Mouse (Mus musculus) T-helper 2 cell (primary cell): ENCODE results near the gene E4f1.

Source experiments
- in situ Hi-C: fragments of 300-600 bp; cut with MboI, MseI; formaldehyde crosslinking; loops from one replicate; pipeline ENCODE4 v1.15.1; 2025; ENCODE audit warnings: high pct_unique_total_duplicates

Gene E4f1

GRCm38 (mm10) chr17:24469910-24470602, at the start of gene E4f1, which contains the start of gene Pgp:
TSS of gene E4f1 (minus strand) at chr17:24470313.
TSS of gene Pgp (plus strand) at chr17:24470392.
- in situ Hi-C loops, result loop anchor here (25.0 kb wide), 1 partner anchor 1392 kb away; the partner anchor contains the start of genes Mcrip2 and Wdr90

DNA sequence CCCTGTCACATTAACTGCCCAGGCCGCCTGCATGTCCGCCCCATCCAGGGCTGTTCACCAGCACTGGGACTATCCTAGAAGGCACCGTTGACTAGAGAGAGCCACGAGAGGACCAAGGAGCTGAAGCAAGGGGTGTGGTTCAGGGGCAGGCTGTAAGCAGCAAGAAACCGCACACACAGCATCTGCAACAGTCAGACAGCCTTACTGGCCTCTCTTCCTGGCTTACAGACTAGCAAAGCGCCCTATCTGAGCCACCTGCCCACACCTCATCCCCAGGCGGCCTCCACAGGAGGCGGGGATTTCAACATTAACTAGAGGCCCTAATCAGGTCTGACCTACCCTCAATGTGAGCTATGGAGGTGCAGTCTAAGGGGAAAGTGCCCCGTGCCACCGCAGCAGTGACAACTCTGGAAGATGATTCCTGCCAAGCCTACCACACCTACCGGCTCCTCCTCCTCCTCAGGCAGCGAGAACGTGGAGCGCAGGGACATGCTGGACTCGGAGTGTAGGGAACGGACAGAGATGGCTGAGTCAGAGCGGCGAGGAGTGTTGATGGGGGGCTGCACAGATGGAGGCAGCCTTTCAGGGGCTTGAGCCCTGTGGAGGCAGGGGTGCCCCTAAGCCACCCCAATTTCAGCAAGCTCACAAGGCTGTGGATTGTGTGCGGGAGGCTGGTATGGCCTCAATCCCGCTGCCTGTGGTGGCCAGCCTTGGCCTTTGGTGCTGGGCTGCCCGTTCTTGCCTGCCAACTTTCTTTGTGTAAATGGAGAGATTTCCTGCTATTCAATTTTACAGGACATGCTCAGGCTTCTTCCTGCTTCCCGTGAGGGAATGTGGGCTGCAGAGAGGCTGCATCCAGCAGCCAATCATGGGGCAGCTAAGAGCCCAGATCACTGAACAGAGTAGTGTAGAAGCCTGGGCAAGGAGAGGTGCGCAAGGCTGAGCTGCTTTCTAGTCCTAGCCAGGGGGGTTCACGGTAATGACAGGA, 44.5 kb upstream of the E4f1 start:
- in situ Hi-C loops, result no loop called here

DNA sequence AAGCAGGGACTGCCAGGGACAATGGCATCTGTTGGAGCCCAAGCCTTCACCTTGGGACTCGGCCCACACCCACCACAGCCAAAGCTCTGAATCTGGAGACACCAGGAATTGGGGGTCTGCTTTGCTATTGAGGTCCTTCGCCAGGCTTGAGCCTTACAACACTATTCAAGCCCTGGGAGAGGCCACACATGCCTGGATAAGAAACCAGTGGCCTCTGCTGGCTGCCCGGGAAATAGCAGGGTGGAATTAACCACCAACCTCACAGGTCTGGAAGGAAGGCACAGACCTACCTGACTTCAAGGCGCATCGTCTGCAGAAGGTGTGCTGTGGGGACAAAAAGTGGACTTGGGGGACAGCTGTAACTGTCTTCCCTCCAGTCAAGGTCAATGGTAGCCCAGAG, 43.5 kb upstream of the E4f1 start:
- in situ Hi-C loops, result no loop called here

- in situ Hi-C loops, result no loop called here
These were observed 37.8 kb upstream of the E4f1 start for GRCm38 (mm10) chr17:24507806-24508460.

DNA sequence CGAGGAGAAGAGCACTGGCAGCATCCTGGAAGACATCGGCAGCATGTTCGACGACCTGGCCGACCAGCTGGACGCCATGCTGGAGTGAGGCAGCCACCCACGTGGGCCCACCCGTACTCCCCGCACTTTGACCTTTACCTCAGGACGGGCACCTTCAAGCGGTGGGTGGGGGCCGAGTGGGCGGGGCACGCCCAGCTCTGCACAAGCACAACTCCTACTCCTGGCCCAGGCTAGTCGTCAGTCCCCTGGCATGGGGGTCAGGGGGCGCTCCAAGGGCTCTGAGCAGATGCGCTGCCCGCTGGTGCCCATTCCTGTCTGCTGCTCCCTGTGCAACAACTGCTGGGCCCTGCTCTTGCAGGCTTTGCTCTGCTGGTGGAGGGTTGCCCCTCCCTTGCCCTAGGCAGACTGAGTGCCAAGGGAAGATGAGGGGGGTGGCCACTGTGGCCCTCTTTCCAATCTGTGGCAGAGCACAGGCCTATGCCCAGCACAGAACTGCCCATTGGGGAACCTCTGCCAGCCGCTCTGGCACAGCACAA, 37.1 kb upstream of the E4f1 start:
- in situ Hi-C loops, result no loop called here

DNA sequence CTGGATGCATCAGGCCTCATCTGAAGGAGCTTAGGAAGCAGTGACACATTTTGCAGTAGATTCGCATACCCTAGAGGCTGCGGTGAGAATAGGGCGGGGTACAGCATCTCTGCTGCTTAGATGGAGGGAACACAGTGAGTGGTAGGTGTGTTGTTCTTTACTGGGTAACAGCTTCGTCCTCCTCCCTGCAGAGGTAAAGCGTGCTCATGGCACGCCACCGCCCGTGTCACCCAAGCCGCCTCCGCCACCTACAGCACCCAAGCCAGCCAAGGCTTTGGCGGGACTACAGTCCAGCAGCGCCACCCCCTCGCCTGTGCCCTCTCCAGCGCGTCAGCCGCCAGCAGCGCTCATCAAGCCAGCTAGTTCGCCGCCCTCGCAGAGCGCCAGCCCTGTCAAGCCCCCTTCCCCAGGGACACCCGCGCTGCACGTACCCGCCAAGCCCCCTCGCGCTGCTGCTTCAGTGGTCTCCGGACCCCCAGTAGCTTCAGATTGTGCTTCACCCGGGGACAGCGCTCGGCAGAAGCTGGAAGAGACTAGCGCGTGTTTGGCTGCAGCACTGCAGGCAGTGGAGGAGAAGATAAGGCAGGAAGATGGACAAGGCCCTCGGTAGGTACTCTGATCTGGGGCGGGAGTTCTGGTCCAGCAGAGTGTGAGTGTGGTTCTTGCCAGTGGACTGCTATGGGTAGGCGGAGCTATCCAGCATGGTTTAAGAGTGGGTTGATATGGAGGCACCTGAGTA, 36.4 kb upstream of the E4f1 start:
- in situ Hi-C loops, result no loop called here

- in situ Hi-C loops, result no loop called here
These were observed 35.3 kb upstream of the E4f1 start for GRCm38 (mm10) chr17:24505286-24505955.

GRCm38 (mm10) chr17:24504085-24504484, 34.0 kb upstream of the E4f1 start:
- in situ Hi-C loops, result no loop called here

DNA sequence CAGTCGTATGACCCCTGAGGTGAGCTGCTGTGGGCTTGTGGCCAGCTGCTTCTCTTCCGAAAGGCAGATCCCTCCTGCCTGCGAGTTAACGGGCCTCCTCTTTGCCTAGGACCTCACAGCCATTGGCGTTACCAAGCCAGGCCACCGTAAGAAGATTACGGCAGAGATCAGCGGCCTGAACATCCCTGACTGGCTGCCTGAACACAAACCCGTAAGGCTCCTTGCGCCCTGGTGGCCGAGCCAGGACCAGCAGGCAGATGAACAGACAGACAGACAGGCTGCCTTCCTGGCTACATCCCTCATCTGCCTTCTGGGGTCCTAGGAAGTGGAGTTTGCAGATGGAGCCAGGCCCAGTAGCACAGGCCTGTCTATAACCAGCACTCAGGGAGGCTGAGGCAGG, 32.1 kb upstream of the E4f1 start:
- in situ Hi-C loops, result no loop called here

GRCm38 (mm10) chr17:24496026-24496425, 25.9 kb upstream of the E4f1 start:
- in situ Hi-C loops, result no loop called here

- in situ Hi-C loops, result no loop called here
These were observed 25.3 kb upstream of the E4f1 start for GRCm38 (mm10) chr17:24495443-24495842.

DNA sequence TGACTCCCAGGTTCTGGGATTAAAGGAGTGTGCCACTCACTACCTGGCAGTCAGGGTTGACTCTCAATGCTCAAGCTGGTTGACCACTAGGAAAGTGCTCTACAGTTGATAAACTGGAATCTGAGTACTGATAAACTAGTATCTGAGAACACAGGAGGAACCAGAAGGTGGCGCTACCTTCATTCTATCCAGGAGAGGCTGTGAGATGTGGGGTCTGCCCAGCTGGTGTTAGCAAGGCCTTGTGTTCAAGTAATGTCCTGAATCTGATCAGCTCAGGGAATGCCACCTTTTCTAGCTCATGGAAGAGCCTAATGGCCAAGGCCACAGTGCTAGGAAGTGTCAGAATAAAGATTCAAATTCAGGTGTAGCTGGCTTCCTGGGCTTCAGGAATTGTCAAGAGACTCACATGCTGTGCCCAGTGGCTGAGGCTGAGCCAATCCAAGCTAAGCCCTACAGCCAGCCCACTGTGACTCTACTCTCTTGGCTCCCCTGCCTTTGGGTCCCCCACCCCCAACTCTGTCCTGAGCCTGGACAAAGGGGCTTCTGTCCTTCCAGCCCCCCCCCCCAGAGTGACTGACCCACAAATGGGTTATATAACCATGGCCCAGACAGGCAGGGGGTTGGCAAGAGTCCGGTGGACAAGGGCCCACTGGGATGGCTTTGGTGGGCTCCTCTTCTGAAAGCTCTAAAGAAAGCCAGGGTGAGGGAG, 24.7 kb upstream of the E4f1 start:
- in situ Hi-C loops, result no loop called here

DNA sequence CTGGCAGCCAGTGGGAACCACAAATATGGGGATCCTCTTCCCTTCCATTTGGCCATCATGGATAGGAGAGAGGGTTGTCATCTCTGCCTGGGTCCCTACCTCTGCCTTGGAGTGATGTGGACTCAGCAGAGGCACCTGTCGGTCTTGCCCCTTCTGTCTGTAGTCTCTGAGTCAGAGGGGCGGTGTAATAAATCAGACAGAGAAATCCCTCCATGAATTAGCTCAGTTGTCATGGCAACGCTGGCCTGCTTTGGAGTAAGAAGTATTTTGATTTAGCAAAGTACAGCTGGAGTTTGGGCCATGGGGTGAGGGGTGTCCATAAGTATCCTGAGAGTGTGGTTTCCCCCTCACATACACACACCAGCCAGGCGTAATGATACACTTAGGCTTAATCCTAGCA, 20.3 kb upstream of the E4f1 start:
- in situ Hi-C loops, result no loop called here

- in situ Hi-C loops, result no loop called here
These were observed 19.3 kb upstream of the E4f1 start for GRCm38 (mm10) chr17:24489265-24490030.

DNA sequence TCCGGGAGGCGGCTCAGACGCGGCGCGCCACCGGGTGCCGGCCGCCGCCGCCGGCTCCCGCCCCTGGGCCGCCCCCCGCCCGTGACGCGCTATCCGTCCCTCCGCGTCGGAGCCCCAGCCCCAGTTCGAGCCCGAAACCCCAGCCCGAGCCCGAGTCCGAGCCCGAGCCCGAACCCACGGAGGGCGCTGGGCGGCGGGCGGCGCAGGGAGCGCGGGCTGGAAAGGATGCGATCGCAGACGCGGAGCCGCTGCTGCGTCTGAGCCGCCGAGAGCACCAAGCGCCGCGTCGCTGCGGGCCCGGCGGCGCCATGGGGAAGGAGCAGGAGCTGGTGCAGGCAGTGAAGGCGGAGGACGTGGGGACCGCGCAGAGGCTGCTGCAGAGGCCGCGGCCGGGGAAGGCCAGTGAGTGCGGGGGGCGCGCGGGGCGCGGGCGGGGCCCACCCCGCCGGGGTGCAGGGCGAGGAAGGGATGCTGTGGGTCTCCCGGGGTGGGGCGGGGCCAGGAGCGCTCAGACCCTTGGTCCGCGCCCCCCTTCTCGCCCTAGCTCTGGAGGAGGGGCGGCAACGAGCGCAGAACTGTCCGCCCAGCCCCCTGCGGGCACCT, 18.6 kb upstream of the E4f1 start:
- in situ Hi-C loops, result no loop called here

DNA sequence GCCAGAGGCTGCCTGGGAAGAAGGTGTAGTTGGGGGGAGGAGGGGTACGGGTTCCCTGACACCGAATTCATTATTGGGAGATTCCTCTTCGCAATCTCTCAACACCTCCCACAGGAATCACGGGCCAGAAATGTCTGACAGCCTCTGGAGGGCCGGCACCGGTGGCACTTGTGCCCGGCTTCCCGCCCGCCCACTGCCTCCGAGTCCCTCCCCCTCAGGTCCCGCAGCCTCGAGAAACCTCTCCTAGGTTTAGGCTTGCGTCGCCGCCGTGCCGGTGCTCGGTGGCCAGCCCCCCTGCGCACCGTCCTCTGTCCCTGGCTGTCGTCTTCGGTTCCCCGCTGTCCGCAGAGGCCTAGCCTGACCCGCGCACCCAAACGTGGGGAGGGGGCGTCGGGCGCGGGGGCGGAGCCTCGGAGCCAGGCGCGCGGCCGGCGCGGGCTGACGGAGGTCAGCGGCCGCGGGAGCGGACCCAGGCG, 18.1 kb upstream of the E4f1 start, which contains the start of gene Caskin1:
Gene Caskin1 (plus strand): TSS at position 416 of the 476 bp plus-strand sequence.
- in situ Hi-C loops, result no loop called here

DNA sequence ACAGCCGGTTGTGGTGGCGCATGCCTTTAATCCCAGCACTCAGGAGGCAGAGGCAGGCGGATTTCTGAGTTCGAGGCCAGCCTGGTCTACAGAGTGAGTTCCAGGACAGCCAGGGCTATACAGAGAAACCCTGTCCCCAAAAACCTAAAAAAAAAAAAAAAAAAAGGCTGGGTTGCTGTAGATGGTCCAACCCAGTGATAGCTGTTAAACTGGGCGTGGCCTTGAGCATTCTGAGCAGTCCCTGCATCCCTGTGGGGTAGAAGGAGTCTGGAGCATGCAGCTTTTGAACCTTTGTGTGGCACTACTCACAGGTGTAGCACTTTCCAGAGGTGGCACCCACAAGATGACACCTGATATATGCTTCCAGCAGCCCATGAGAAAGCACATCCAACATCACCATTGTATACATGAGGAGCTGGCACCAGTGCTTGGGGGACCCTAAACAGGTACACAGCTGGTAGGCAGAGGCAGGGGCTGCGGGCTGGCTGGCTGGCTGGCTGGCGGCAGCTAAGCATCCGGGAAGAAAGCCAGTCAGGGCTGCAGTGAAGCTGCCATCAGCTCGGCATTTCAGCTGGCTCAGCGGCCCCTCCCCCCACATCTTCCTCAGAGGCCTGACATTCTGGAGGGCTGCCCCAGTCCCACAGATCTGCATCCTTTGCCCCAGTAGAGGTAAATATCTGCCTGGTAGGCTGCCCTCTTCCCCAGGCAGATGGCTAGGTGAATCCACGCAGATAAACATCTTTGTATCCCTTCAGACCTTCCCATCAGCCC, 15.2 kb upstream of the E4f1 start:
- in situ Hi-C loops, result no loop called here

- in situ Hi-C loops, result loop anchor here (5.0 kb wide), 1 partner anchor 39 kb away; no protein-coding TSS in a partner anchor
These were observed 13.4 kb upstream of the E4f1 start for GRCm38 (mm10) chr17:24483495-24483894.
